8 mouse cellular contexts compared by ENCODE assay signal in the genomic region with DNA sequence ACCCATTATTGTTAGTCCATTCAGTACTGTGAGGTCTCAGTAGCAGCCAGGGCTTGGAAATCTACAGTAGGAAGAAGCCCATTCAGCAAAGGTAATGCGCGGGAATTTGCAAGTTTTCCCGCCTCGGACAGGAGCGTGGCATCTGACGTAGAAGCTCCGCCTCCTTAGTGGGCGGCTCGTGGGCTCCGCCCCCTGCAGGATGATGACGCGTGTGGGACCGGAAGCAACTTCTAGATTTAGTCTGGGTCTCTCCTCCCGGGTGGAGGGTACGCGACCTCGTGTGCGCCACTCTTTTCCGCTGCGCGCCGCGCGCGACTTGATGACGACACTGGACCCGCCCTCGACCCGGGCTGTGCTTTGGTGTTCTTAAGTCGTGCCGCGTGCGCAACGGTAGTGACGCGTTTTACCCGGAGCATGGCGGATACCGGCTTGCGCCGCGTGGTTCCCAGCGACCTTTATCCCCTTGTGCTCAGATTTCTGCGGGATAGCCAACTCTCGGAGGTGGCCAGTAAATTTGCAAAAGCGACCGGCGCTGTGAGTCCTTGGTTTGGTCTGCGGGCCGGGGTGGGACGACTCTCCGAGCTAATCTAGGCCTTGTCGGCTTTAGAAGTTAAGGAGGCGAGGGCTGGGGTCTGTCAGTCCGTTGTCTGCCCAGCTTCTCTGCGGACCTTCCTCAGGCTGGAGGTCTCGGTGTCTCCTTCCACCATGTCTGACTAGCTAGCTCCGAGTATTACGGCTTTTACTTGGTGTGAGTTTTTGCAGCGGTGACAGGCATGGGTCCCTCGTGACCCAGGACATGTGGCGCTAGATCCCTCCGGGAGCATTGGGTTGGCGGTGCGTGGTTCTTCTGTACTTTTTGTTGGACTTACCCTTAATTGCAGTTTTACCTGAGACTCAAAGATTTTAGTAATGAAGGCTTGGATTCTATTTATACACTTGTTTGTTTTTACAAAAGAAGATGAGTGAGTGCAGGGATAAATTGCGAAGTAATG. TPM values are rescaled to one million over a fixed set of nuclear protein-coding genes. Genes with fewer than 3 reads are reported as not detected.
DNase-seq lines count a peak whose midpoint lies in the region; ATAC-seq and TF ChIP-seq lines count a peak whose summit lies in the region.

A gene (plus strand): TSS at position 248 of the 992 bp plus-strand sequence.

- peaks cover 83% of the 10 kb centered on the region for H3K4me1 ChIP-seq in E14TG2a.4 (replicated peaks; ENCODE audit: low read depth, low read length)
- peaks cover 19% of the 10 kb centered on the region for H3K4me1 ChIP-seq in forebrain, embryonic 12.5 days
- peaks cover 7% of the 10 kb centered on the region for H3K4me1 ChIP-seq in heart, postnatal 0 days (ENCODE audit: control insufficient read depth, insufficient read depth)
- H3K4me1 ChIP-seq in liver, embryonic 16.5 days (ENCODE audit: control insufficient read depth, low read depth, low read length): peaks cover 34% of the 10 kb centered on the region
- H3K4me1 ChIP-seq in neural tube, embryonic 13.5 days (replicated peaks): peaks cover 23% of the 10 kb centered on the region
- H3K4me1 ChIP-seq in testis, adult 2 months (ENCODE audit: control insufficient read depth, insufficient read depth, low read length): peaks cover 5% of the 10 kb centered on the region

- peak; percentile 90 for TF ChIP-seq POLR2A in testis, adult 2 months (IDR thresholded peaks at IDR 0.05; ENCODE audit: control insufficient read depth, low read depth, low read length)

- TF ChIP-seq EP300 in heart, postnatal 0 days (IDR thresholded peaks at IDR 0.05; ENCODE audit: low read depth): peak; percentile 85; the same call in 1 of the 2 replicates

- peak within 1 kb of the TSS; percentile 82 for H3K4me2 ChIP-seq in forebrain, embryonic 12.5 days
- peak within 1 kb of the TSS; percentile 72 for H3K4me2 ChIP-seq in heart, postnatal 0 days (ENCODE audit: low read depth, low read length)
- H3K4me2 ChIP-seq in liver, embryonic 16.5 days (ENCODE audit: low read depth, low read length): peak within 1 kb of the TSS; percentile 88
- peak within 1 kb of the TSS; percentile 93 for H3K4me2 ChIP-seq in neural tube, embryonic 13.5 days

- H3K9ac ChIP-seq in forebrain, embryonic 12.5 days: peak within 1 kb of the TSS; percentile 67
- H3K9ac ChIP-seq in heart, postnatal 0 days (replicated peaks; ENCODE audit: low read depth, low read length): peak within 1 kb of the TSS; percentile 69
- H3K9ac ChIP-seq in liver, embryonic 16.5 days (ENCODE audit: low read depth, low read length): peak within 1 kb of the TSS; percentile 62
- H3K9ac ChIP-seq in neural tube, embryonic 13.5 days: peak within 1 kb of the TSS; percentile 77

- peaks cover 77% of the 10 kb centered on the region for H3K36me3 ChIP-seq in E14TG2a.4 (ENCODE audit: insufficient read depth, low read length)
- peaks cover 54% of the 10 kb centered on the region for H3K36me3 ChIP-seq in forebrain, embryonic 12.5 days (replicated peaks)
- peaks cover 47% of the 10 kb centered on the region for H3K36me3 ChIP-seq in heart, postnatal 0 days (replicated peaks; ENCODE audit: control insufficient read depth, insufficient read depth, low read length)
- peaks cover 30% of the 10 kb centered on the region for H3K36me3 ChIP-seq in liver, embryonic 16.5 days (ENCODE audit: control insufficient read depth, insufficient read depth)
- H3K36me3 ChIP-seq in neural tube, embryonic 13.5 days: peaks cover 58% of the 10 kb centered on the region
- H3K36me3 ChIP-seq in testis, adult 2 months (ENCODE audit: control insufficient read depth, insufficient read depth, low read length): peaks cover 2% of the 10 kb centered on the region

- H3K9me3 ChIP-seq in E14TG2a.4 (ENCODE audit: low read length): no peaks in the 10 kb centered on the region
- no peaks in the 10 kb centered on the region for H3K9me3 ChIP-seq in forebrain, embryonic 12.5 days
- no peaks in the 10 kb centered on the region for H3K9me3 ChIP-seq in heart, postnatal 0 days (replicated peaks; ENCODE audit: control insufficient read depth, low read length)
- H3K9me3 ChIP-seq in liver, embryonic 16.5 days (replicated peaks; ENCODE audit: control insufficient read depth, low read length): no peaks in the 10 kb centered on the region
- no peaks in the 10 kb centered on the region for H3K9me3 ChIP-seq in neural tube, embryonic 13.5 days

- peak within 1 kb of the TSS; percentile 98 for H3K4me3 ChIP-seq in E14TG2a.4 (replicated peaks; ENCODE audit: low read length)
- H3K4me3 ChIP-seq in forebrain, embryonic 12.5 days (replicated peaks): peak within 1 kb of the TSS; percentile 76
- H3K4me3 ChIP-seq in heart, postnatal 0 days (ENCODE audit: low read depth, low read length): peak within 1 kb of the TSS; percentile 77
- H3K4me3 ChIP-seq in liver, embryonic 16.5 days (ENCODE audit: low read depth, low read length): peak within 1 kb of the TSS; percentile 78
- peak within 1 kb of the TSS; percentile 82 for H3K4me3 ChIP-seq in neural tube, embryonic 13.5 days
- peak within 1 kb of the TSS; percentile 87 for H3K4me3 ChIP-seq in testis, adult 2 months (ENCODE audit: control insufficient read depth, low read depth, low read length)

- ATAC-seq in forebrain, embryonic 12.5 days (ENCODE audit: low FRiP score): peak; percentile 95
- ATAC-seq in heart, postnatal 0 days (ENCODE audit: insufficient read depth, low read depth): peak; percentile 95
- ATAC-seq in liver, embryonic 16.5 days (ENCODE audit: low read depth): peak; percentile 96
- peak; percentile 95 for ATAC-seq in neural tube, embryonic 13.5 days (ENCODE audit: low read depth)

- no peak for TF ChIP-seq CTCF in E14TG2a.4 (conservative IDR thresholded peaks at IDR 0.05; ENCODE audit: low read length)
- peak; percentile 7; the same call in 1 of the 2 replicates for TF ChIP-seq CTCF in heart, postnatal 0 days (IDR thresholded peaks at IDR 0.05; ENCODE audit: low read depth)
- no peak for TF ChIP-seq CTCF in testis, adult 2 months (IDR thresholded peaks at IDR 0.05; ENCODE audit: control insufficient read depth, insufficient read depth, insufficient replicate concordance, low read depth, low read length)

- peak; percentile 97 for DNase-seq in c-Kit-positive CD71-positive TER-119-positive erythroid progenitor cells, embryonic 14.5 days (ENCODE audit: low spot score)
- DNase-seq in heart, postnatal 0 days (ENCODE audit: low spot score): peak; percentile 99
- DNase-seq in kidney, postnatal 4 days: peak; percentile 99

- H3K27ac ChIP-seq in forebrain, embryonic 12.5 days: peak within 1 kb of the TSS; percentile 66
- H3K27ac ChIP-seq in heart, postnatal 0 days (ENCODE audit: low read depth): peak within 1 kb of the TSS; percentile 73
- peak within 1 kb of the TSS; percentile 74 for H3K27ac ChIP-seq in liver, embryonic 16.5 days (ENCODE audit: low read length)
- H3K27ac ChIP-seq in neural tube, embryonic 13.5 days (replicated peaks): peak within 1 kb of the TSS; percentile 20; the same call in 1 of the 2 replicates
- peak within 1 kb of the TSS; percentile 54 for H3K27ac ChIP-seq in testis, adult 2 months (ENCODE audit: control insufficient read depth, insufficient read depth, low read depth, low read length)

- WGBS in forebrain, embryonic 12.5 days: under 1% methylated on average over 66 of the region's 66 CpGs
- under 1% methylated on average over 66 of the region's 66 CpGs for WGBS in heart, postnatal 0 days
- WGBS in liver, embryonic 16.5 days (ENCODE audit: insufficient replicate concordance): under 1% methylated on average over 66 of the region's 66 CpGs
- under 1% methylated on average over 66 of the region's 66 CpGs for WGBS in neural tube, embryonic 13.5 days

- no peaks in the 10 kb centered on the region for H3K27me3 ChIP-seq in E14TG2a.4 (ENCODE audit: insufficient read depth, low read length)
- H3K27me3 ChIP-seq in forebrain, embryonic 12.5 days: no peaks in the 10 kb centered on the region
- H3K27me3 ChIP-seq in heart, postnatal 0 days (ENCODE audit: control insufficient read depth, insufficient read depth, low read length): no peaks in the 10 kb centered on the region
- H3K27me3 ChIP-seq in liver, embryonic 16.5 days (ENCODE audit: control insufficient read depth, insufficient read depth, low read depth, low read length): no peaks in the 10 kb centered on the region
- no peaks in the 10 kb centered on the region for H3K27me3 ChIP-seq in neural tube, embryonic 13.5 days
- no peaks in the 10 kb centered on the region for H3K27me3 ChIP-seq in testis, adult 2 months (ENCODE audit: control insufficient read depth, insufficient read depth, low read length)

RNA-seq across cellular contexts. Expression of the gene that starts here (rescaled TPM):
- 117 and 118 TPM in 2 replicates for polyA plus RNA-seq in forebrain, embryonic 12.5 days (2016; fragmentation: Nextera tagmentation; extraction: Ambion mirVana)
- 11.0 and 19.7 TPM in 2 replicates for total RNA-seq in heart, postnatal 0 days (2014; rRNA removed; ENCODE audit: low replicate concordance)
- polyA plus RNA-seq in heart, postnatal 0 days (2015; fragmentation: Nextera tagmentation; extraction: Ambion mirVana): 22.7 and 28.1 TPM in 2 replicates
- polyA plus RNA-seq in liver, embryonic 16.5 days (2015; fragmentation: Nextera tagmentation; extraction: Ambion mirVana): 38.5 and 41.9 TPM in 2 replicates
- 60.1 and 73.6 TPM in 2 replicates for polyA plus RNA-seq in neural tube, embryonic 13.5 days (2015; fragmentation: Nextera tagmentation; extraction: Ambion mirVana)
- 10.8 and 12.2 TPM in 2 replicates for polyA plus RNA-seq in testis, adult 2 months (2012; rRNA removed)

Comparison
In these comparisons a context has a peak if more than half of its experiments do, and no peak if none do; other contexts are left out.
1. Peak in every context shown above with its lines: DNase-seq, ATAC-seq, H3K4me3 ChIP-seq and H3K27ac ChIP-seq.
2. H3K27ac ChIP-seq: peak in every context shown above with its lines; median percentile 74 in liver, embryonic 16.5 days; 73 in heart, postnatal 0 days; 66 in forebrain, embryonic 12.5 days; 54 in testis, adult 2 months; 20 in neural tube, embryonic 13.5 days.